Mouse (Mus musculus): ENCODE measurements around the gene Anp32b.

Anp32b gene

GRCm38 (mm10) chr4:46506801-46507610, 56.3 kb downstream of the Anp32b start:
- DNase-seq = peak; percentile 87 to 91

- DNase-seq = peak; percentile 85 to 86
Measured at GRCm38 (mm10) chr4:46507736-46508460, 57.2 kb downstream of the Anp32b start.

DNA sequence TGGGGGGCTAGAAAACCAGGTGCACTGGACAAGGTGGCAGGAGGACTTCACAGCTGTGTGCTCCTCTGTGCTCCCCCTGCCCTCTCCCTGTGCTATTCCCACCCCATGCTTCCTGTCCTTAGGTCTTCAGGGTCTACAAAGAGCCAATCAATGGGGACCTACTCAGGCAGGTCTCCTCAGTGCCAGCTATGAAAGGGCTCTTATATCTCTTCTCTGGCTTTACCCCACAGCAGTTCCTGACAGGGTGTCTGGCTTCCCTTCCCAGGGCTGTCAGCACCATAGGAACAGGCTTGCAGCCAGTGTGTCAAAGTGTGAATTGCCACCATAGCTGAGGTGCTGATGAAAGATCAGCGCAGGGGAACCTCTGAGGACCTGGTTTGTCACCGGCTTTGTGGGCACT, 69.8 kb downstream of the Anp32b start:
- no peak for DNase-seq

DNA sequence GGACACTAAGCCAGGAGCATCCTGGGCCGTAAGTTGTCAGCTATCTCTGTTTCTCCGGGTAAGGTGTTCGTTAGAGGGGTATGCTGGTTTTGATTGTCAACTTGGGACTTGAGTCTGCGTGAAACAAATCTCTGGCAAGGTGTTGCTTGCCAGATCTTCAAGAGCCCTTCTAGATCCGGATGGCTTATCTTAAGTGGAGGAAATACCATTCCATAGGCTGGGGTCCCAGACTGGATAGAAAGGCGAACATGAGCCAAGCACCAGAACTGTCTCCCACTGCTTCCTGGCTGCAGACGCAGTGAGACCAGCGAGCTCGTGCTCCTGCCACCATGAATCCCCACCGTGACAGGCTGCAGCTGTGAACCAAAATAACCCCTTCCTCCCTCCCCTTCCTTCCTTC, 70.8 kb downstream of the Anp32b start:
- DNase-seq = no peak

All from thymus, postnatal 36 days (tissue).